Mouse (Mus musculus) forelimb bud, embryonic 11.5 days (tissue): ENCODE results near the gene Ntan1.
"Not testable (repeated sequence)": the region's sequence is repeated elsewhere in the genome, so short reads cannot be mapped to it uniquely, and the experiment has no call there.

Experiments used
- DNase-seq: peaks from one replicate; pipeline ENCODE4 v3.0.0-alpha.2; 2012; ENCODE audit warnings: low read depth, low spot score

Ntan1 gene

DNA sequence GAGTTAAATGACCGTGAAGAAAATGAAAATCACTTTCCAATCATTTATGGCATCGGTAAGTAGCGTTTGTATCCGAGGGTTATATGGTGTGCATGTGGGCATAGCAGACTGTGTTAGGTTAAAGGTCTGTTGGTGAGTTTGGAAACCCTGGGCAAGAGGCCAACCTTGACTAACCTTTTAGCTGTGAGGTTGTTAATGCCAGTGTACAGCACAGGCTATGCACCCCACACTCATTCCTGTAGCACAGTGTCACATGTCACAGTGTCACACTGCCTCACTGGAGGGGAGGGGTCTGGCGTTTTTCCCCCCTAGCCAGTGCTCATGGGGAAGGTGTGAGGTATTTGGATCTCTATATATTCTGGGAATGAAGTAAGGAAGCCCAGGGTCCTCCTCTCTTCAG lies 13.0 kb downstream of the Ntan1 start:
- DNase-seq = no peak

DNA sequence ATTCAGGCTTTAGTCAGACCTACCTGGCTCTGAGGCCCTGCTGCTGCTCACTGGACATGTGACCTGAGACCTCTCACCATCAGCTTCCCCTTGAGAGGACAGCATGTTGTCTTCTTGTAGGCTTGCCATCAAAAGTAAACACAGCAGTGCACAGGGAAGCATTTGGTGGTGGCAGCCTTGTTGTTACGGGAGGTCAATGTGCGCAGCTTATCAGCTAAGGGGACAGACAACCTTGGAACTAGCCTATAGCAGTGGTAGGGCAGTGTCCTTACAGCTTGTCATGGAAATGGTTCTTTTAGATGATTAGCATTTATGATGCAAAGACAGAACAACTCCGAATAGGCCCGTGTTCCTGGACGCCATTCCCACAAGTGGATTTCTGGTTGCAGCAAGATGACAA lies 15.7 kb downstream of the Ntan1 start:
- no peak for DNase-seq

DNA sequence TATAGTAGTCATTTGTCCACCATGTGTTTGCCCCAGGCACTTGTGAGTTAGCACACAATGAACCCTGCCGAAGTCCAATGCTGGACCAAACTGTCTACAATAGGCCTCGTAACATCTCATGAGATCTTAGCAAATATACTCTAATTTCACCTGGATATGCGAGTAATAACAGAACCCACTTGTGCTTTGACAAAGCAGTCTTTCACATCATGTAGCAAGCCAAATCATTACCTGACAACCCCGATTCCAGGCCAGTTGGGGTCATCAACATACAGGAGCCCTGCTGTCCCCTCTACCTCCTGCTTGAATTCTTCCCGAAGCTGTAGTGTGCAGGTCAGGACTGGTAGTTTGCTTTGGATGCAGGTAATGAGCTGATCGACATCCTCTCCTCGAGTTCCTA lies 21.4 kb downstream of the Ntan1 start:
- DNase-seq = no peak

DNA sequence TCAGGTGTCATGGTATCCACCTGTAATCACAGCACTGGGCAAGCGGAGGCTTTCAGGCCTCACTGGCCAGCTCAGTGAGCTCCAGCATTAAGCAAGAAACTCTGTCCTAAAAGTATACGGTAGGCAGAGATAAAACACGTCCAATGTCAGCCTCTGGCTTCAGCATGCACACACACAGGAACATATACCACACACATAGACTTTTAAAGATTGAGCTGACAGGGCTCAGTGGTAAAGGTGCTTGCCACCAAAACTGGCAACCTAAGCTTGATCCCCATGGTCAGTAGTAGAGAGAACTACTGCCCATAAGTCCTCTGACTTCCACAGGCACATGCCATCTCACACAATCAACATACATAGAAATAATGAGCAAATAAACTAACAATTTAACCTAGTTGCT lies 22.3 kb downstream of the Ntan1 start:
- DNase-seq = no peak

DNA sequence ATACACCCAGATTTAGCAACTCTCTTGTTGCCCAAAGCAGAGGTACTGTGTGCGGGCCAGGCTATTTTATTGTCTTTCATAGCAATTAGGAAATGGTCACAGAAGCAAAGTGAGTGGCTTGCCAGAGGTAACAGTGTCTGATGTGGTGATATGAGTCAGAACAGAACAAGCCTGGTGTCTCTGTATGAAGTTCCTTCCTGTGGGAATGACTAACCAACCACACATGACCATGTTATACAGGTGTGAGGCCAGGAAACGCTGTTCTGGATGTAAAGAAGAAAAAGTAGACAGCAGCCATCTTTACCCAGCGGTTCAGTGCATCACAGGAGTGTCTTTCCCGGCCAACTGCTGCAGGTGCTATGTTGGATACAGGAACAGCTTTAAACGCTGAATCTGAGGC lies 26.4 kb downstream of the Ntan1 start:
- DNase-seq = no peak

DNA sequence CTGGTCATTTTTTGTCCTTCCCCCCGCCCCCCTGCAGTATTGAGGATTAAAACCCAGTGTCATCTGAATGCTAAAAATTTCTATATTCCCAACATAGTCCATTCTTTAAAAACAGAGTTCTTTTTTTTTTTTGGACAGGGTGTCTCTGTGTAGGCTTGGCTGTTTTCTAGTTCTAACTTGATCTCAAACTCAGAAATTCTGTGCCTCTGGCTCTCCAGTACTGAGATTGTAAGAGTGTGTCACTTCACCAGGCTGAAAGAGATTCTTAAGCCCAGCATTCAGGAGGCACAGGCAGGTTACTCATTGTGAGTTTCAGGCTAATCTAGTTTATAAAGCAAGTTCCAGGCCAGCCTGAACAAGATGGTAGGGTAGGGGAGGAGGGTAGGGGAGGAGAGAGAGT lies 28.0 kb downstream of the Ntan1 start:
- DNase-seq = no peak

DNA sequence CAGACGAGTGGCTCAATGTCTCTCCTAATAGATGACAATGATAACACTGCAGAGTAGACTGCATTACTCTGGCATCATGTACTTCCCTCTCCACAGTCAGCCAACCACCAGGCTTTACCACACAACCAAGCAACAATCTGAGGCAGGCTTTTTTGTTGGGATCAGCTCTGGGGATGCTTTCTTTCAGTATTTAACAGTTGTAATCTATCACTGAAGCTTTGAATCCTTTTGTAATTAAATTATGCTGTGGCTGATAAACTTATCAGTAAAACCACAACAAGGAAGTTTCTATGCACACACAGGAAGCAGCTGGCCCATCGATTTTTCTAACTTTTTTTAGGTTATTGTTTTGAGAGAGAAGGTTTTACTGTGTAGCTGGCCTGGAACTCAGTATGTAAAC lies 29.7 kb downstream of the Ntan1 start:
- DNase-seq = no peak

DNA sequence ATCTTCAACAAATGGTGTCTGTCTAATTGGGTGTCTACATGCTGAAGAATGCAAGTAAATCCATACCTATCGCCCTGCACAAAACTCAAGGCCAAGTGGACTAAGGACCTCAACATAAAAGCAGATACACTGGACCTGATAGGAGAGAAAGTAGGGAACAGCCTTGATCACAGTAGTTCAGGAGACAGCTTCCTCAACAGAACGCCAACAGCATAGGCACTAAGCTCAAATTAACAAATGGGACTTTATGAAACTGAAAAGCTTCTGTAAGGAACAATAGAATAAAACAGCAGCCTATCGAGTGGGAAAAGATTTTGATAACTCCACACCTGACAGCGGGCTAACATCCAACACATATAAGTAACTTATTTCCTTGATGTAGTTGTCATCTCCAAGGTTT lies 32.8 kb downstream of the Ntan1 start:
- no peak for DNase-seq

DNA sequence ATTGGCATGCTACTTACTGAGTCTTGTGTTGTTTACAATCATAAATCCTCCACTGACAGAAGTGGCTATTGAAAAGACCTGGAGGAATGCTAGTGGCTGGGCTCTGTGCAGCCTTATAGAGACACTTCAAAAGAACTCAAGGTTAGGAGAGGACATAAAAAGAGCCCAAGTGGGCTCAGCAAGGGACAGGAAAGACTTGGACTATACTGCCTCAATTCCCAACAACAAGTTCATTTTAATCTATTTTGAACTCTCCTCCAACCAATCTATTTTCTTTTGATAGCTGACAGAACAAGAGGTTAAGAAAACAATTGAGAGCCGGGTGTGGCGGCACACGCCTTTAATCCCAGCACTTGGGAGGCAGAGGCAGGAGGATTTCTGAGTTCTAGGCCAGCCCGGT lies 35.2 kb downstream of the Ntan1 start:
- DNase-seq = no peak

DNA sequence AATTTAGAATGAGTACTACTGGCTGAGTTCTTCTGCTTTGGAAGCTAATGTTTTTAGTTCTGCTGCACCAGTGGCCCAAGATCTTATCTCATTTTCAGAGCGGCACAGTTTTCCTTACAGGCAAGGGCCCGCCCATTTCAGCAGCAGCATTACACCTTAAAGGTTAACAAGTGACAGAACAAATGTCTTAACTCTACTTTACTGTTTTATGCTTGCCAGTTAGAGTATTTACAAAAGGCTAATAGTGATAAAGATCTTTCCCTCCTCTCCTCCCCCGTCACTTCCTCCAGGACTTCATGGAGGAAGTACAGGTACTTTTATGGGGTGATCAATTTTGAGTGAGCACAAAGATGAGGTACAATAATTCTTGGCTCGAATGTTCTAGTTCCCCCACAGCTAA lies 47.4 kb downstream of the Ntan1 start:
- no peak for DNase-seq

DNA sequence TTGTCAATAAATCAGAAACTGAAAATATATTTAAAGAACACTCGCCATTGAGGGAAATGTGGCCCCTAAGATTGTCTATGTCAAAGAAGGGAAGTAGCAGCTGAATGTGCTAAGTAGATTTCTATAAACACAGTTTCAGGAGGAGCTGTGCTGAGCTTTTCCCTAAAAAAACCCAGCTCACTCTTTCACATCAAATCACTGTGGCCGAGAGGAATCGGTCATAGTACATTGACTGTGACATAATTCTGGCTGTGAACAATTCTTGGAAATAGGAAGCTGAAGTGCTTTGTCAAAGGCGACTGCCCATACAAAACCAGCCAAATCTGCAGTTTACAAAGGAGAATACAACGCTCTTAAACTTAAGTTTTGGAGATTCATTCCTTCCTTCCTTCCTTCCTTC lies 48.0 kb downstream of the Ntan1 start:
- no peak for DNase-seq

DNA sequence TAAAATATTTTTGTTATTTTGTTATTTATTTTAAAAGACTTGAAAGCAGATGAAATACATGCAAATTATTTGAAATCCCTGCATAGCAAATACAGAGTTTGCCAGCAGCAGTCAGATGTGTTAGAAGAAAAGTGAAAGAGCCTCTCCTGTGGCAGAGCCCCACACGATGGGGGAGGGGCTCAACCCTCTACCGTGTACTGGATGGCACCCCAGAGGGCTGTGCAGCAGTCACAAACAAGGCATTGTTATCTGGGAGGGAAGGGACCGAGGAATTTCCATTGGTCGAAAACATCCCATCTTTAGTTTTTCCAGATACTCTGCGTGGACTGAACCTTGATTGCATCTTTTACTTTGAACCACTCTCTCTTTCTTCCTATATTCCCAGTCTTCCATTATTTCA lies 48.8 kb downstream of the Ntan1 start:
- DNase-seq = not testable (repeated sequence)

DNA sequence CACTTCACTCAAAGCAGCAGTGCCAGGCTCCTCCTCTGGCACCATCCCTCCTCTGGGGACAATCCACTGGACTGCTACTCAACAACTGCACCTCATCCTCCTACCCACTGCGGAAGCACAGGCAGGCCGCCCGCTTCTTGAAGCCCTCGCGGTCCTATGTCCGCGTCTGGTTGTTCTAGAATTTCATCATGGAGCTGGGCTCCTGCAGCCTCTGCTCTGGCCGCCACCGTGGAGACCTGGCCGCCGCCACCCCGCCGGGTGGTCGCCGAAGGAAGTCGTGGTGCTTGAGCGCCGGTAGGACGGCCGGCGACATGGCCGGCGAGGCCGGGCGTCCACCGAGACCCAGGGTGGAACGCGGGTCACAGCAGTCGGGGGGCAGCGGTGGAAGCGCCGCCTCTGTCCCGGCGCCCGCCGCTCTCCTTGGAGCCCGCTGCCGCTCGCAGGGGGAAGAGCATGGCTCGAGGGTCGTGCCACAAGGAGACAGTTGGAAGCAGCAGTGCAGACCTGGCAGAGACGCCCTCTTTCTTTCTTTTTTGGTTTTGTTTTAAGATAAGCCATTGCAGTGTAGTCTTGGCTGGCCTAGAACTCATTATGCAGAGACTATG lies 49.4 kb downstream of the Ntan1 start:
- DNase-seq = peak; percentile 2

DNA sequence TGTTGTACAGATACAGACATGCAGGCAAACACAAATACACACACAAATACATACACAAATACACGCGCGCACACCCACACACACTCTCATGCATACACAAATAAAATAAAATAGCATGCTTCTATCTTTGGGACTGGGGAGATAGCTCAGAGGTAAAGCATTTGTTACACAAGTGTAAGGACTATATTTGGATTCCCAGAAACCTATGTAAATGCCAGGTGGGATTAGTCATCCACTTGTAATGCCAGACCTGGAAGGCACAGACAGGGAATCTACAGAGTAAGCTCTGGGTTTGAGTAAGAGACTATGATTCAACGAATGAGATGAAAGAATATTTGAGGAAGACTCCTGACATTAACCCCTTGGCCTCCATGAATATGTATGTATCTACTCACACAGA lies 56.8 kb downstream of the Ntan1 start:
- DNase-seq = no peak

DNA sequence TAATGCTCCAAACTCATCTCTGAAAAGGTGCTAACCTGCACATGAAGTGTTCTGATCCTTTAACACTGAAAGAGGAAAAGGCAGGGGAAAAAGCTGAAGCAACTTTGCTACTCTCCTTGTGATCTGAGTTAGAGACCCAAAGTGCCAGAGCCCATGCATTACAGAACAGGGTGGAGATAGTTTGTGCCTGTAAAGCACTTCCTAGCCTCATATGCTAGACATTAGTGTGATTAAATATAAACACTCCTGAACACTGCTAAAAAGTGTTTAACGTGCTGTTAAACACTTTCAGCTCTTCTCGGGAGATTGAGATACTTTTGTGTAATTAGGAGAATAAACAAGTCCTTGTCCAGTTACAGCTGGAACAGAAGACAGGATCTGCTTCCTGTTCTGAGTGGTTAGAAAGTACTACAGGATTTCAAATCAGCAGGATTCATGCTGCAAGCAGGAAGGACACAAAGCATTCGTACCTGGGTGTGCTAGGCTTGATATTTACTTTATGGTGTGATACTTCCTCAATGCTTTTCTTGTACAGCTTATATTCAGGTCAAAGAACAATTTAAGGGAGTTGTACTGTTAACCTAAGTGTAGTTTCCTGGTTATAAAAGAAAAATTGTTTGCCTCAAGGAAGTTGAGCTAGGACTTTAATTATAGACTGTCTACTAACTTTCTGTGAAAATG lies 64.6 kb downstream of the Ntan1 start:
- DNase-seq = no peak
